Mouse (Mus musculus): Measurements from ENCODE around the gene Lyg1. TPM values are rescaled to one million over a fixed set of nuclear protein-coding genes. Genes with fewer than 3 reads are reported as not detected.

Lyg1 gene
- polyA plus RNA-seq, 1 experiment from 2014 or later: not detected

GRCm38 (mm10) chr1:37931806-37932205 lies 25.8 kb downstream of the Lyg1 start:
- DNase-seq (ENCODE audit: low spot score) (peak; percentile 15), ATAC-seq (replicated peaks; ENCODE audit: insufficient number of reproducible peaks, low FRiP score, low TSS enrichment, low read depth) (no peak)
- no peak overlapping the region for H3K9ac ChIP-seq (replicated peaks; ENCODE audit: low read length)
- no peaks in the 10 kb centered on the region for H3K4me1 ChIP-seq (ENCODE audit: control insufficient read depth, insufficient read depth, low read length)
- 11% methylated on average over 3 of the region's 3 CpGs for WGBS
- no peaks in the 10 kb centered on the region for H3K36me3 ChIP-seq (replicated peaks; ENCODE audit: control insufficient read depth, insufficient read depth, low read depth, low read length)
- no peak overlapping the region for H3K4me2 ChIP-seq (ENCODE audit: low read depth, low read length)
- H3K9me3 ChIP-seq (replicated peaks; ENCODE audit: control insufficient read depth, low read length): no peaks in the 10 kb centered on the region
- H3K4me3 ChIP-seq (ENCODE audit: low read depth, low read length): no peak overlapping the region
- H3K27ac ChIP-seq (replicated peaks; ENCODE audit: low read depth, low read length): no peak overlapping the region
- H3K27me3 ChIP-seq (ENCODE audit: control insufficient read depth, insufficient read depth, low read length): no peaks in the 10 kb centered on the region

DNA sequence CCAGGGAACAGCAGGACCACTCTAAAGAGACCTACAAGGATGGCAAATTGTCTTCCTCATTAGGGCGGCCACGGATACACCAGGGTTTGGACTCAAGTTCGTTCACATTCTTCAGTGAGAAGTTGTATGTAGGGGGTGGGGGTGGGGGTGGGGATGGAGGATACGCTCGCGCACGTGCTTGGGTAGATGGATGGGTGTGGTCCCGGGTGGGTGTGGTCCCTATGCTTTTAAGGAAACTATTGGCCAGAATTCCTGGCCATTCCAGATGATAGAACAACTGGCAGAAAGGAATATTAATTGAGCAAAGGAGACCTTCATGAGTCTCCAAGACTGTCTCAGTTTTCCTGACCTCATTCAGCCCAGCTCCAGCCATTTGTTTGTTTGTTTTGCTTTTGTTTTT lies 31.6 kb downstream of the Lyg1 start:
- H3K4me3 ChIP-seq (ENCODE audit: low read depth, low read length): no peak overlapping the region
- WGBS: 77% methylated on average over 8 of the region's 8 CpGs
- H3K4me2 ChIP-seq (ENCODE audit: low read depth, low read length): no peak overlapping the region
- H3K36me3 ChIP-seq (replicated peaks; ENCODE audit: control insufficient read depth, insufficient read depth, low read depth, low read length): no peaks in the 10 kb centered on the region
- ATAC-seq (replicated peaks; ENCODE audit: insufficient number of reproducible peaks, low FRiP score, low TSS enrichment, low read depth): no peak
- H3K27ac ChIP-seq (replicated peaks; ENCODE audit: low read depth, low read length): no peak overlapping the region
- DNase-seq (ENCODE audit: low spot score): no peak
- no peaks in the 10 kb centered on the region for H3K27me3 ChIP-seq (ENCODE audit: control insufficient read depth, insufficient read depth, low read length)
- no peaks in the 10 kb centered on the region for H3K9me3 ChIP-seq (replicated peaks; ENCODE audit: control insufficient read depth, low read length)
- H3K4me1 ChIP-seq (ENCODE audit: control insufficient read depth, insufficient read depth, low read length): no peaks in the 10 kb centered on the region
- H3K9ac ChIP-seq (replicated peaks; ENCODE audit: low read length): no peak overlapping the region

GRCm38 (mm10) chr1:37922536-37922935 lies 35.0 kb downstream of the Lyg1 start:
- Histone ChIP-seq H3K9me3 (replicated peaks; ENCODE audit: control insufficient read depth, low read length) (no peaks in the 10 kb centered on the region), H3K27ac (replicated peaks; ENCODE audit: low read depth, low read length) (no peak overlapping the region), H3K27me3 (ENCODE audit: control insufficient read depth, insufficient read depth, low read length) (no peaks in the 10 kb centered on the region), H3K4me3 (ENCODE audit: low read depth, low read length) (no peak overlapping the region), H3K9ac (replicated peaks; ENCODE audit: low read length) (no peak overlapping the region), H3K36me3 (replicated peaks; ENCODE audit: control insufficient read depth, insufficient read depth, low read depth, low read length) (no peaks in the 10 kb centered on the region), H3K4me2 (ENCODE audit: low read depth, low read length) (no peak overlapping the region), H3K4me1 (ENCODE audit: control insufficient read depth, insufficient read depth, low read length) (no peaks in the 10 kb centered on the region)
- 50% methylated on average over 8 of the region's 8 CpGs for WGBS
- DNase-seq (ENCODE audit: low spot score) (no peak), ATAC-seq (replicated peaks; ENCODE audit: insufficient number of reproducible peaks, low FRiP score, low TSS enrichment, low read depth) (no peak)

- WGBS: 85% methylated on average over 6 of the region's 6 CpGs
- DNase-seq (ENCODE audit: low spot score): no peak
- Histone ChIP-seq H3K36me3 (replicated peaks; ENCODE audit: control insufficient read depth, insufficient read depth, low read depth, low read length) (no peaks in the 10 kb centered on the region), H3K9me3 (replicated peaks; ENCODE audit: control insufficient read depth, low read length) (no peaks in the 10 kb centered on the region), H3K4me2 (ENCODE audit: low read depth, low read length) (no peak overlapping the region), H3K9ac (replicated peaks; ENCODE audit: low read length) (no peak overlapping the region), H3K27ac (replicated peaks; ENCODE audit: low read depth, low read length) (no peak overlapping the region), H3K4me3 (ENCODE audit: low read depth, low read length) (no peak overlapping the region), H3K27me3 (ENCODE audit: control insufficient read depth, insufficient read depth, low read length) (no peaks in the 10 kb centered on the region), H3K4me1 (ENCODE audit: control insufficient read depth, insufficient read depth, low read length) (no peaks in the 10 kb centered on the region)
- ATAC-seq (replicated peaks; ENCODE audit: insufficient number of reproducible peaks, low FRiP score, low TSS enrichment, low read depth): no peak
Observed at GRCm38 (mm10) chr1:37918096-37918495, 39.5 kb downstream of the Lyg1 start.

DNA sequence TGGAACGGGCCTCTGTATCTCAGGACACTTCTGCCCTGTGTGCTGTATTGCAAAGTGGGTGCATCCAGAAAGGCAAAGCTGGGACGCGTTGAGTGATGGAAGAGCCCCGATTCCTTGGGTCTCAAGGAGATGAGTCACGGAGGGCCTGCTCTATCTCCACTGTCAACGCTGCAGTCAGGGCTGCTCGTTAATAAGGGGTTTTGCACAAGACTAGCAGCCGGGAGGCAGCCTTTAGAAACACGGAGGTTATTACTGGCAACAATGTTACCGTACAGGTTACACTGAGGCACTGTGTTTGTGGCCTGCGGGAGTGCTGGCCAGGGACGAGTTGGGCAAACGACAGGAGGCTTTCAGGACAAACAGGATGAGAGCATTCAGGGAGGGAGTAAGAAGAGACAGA lies 39.9 kb downstream of the Lyg1 start:
- no peak for DNase-seq (ENCODE audit: low spot score)
- H3K27ac ChIP-seq (replicated peaks; ENCODE audit: low read depth, low read length): no peak overlapping the region
- H3K9ac ChIP-seq (replicated peaks; ENCODE audit: low read length): no peak overlapping the region
- H3K27me3 ChIP-seq (ENCODE audit: control insufficient read depth, insufficient read depth, low read length): no peaks in the 10 kb centered on the region
- H3K36me3 ChIP-seq (replicated peaks; ENCODE audit: control insufficient read depth, insufficient read depth, low read depth, low read length): no peaks in the 10 kb centered on the region
- ATAC-seq (replicated peaks; ENCODE audit: insufficient number of reproducible peaks, low FRiP score, low TSS enrichment, low read depth): no peak
- H3K4me3 ChIP-seq (ENCODE audit: low read depth, low read length): no peak overlapping the region
- 77% methylated on average over 13 of the region's 13 CpGs for WGBS
- H3K9me3 ChIP-seq (replicated peaks; ENCODE audit: control insufficient read depth, low read length): no peaks in the 10 kb centered on the region
- H3K4me1 ChIP-seq (ENCODE audit: control insufficient read depth, insufficient read depth, low read length): no peaks in the 10 kb centered on the region
- no peak overlapping the region for H3K4me2 ChIP-seq (ENCODE audit: low read depth, low read length)

- no peak for DNase-seq (ENCODE audit: low spot score)
- no peaks in the 10 kb centered on the region for H3K9me3 ChIP-seq (replicated peaks; ENCODE audit: control insufficient read depth, low read length)
- no peaks in the 10 kb centered on the region for H3K27me3 ChIP-seq (ENCODE audit: control insufficient read depth, insufficient read depth, low read length)
- no peaks in the 10 kb centered on the region for H3K4me1 ChIP-seq (ENCODE audit: control insufficient read depth, insufficient read depth, low read length)
- WGBS: 78% methylated on average over 5 of the region's 5 CpGs
- no peak for ATAC-seq (replicated peaks; ENCODE audit: insufficient number of reproducible peaks, low FRiP score, low TSS enrichment, low read depth)
- no peak within 1 kb of the TSS for H3K4me2 ChIP-seq (ENCODE audit: low read depth, low read length)
- no peak within 1 kb of the TSS for H3K9ac ChIP-seq (replicated peaks; ENCODE audit: low read length)
- H3K4me3 ChIP-seq (ENCODE audit: low read depth, low read length): no peak within 1 kb of the TSS
- no peak within 1 kb of the TSS for H3K27ac ChIP-seq (replicated peaks; ENCODE audit: low read depth, low read length)
- H3K36me3 ChIP-seq (replicated peaks; ENCODE audit: control insufficient read depth, insufficient read depth, low read depth, low read length): no peaks in the 10 kb centered on the region
Observed at GRCm38 (mm10) chr1:37916393-37916792, 41.2 kb downstream of the Lyg1 start, which contains the start of gene Lyg2. Gene Lyg2, minus strand, starts transcription at chr1:37916493.

GRCm38 (mm10) chr1:37912751-37913150 lies 44.8 kb downstream of the Lyg1 start:
- ATAC-seq (replicated peaks; ENCODE audit: insufficient number of reproducible peaks, low FRiP score, low TSS enrichment, low read depth): no peak
- no peak for DNase-seq (ENCODE audit: low spot score)
- no peaks in the 10 kb centered on the region for H3K4me1 ChIP-seq (ENCODE audit: control insufficient read depth, insufficient read depth, low read length)
- 80% methylated on average over 2 of the region's 2 CpGs for WGBS
- H3K36me3 ChIP-seq (replicated peaks; ENCODE audit: control insufficient read depth, insufficient read depth, low read depth, low read length): no peaks in the 10 kb centered on the region
- H3K4me3 ChIP-seq (ENCODE audit: low read depth, low read length): no peak overlapping the region
- H3K27ac ChIP-seq (replicated peaks; ENCODE audit: low read depth, low read length): no peak overlapping the region
- no peaks in the 10 kb centered on the region for H3K27me3 ChIP-seq (ENCODE audit: control insufficient read depth, insufficient read depth, low read length)
- no peaks in the 10 kb centered on the region for H3K9me3 ChIP-seq (replicated peaks; ENCODE audit: control insufficient read depth, low read length)
- no peak overlapping the region for H3K4me2 ChIP-seq (ENCODE audit: low read depth, low read length)
- H3K9ac ChIP-seq (replicated peaks; ENCODE audit: low read length): no peak overlapping the region

- DNase-seq (ENCODE audit: low spot score) (peak; percentile 43), ATAC-seq (replicated peaks; ENCODE audit: insufficient number of reproducible peaks, low FRiP score, low TSS enrichment, low read depth) (no peak)
Observed at GRCm38 (mm10) chr1:37903178-37903577, 54.4 kb downstream of the Lyg1 start.

More at GRCm38 (mm10) chr1:37903178-37903577, 54.4 kb downstream of the Lyg1 start:
- 43% methylated on average over 6 of the region's 6 CpGs for WGBS
- Histone ChIP-seq H3K27ac (replicated peaks; ENCODE audit: low read depth, low read length) (no peak overlapping the region), H3K27me3 (ENCODE audit: control insufficient read depth, insufficient read depth, low read length) (no peaks in the 10 kb centered on the region), H3K4me3 (ENCODE audit: low read depth, low read length) (no peak overlapping the region), H3K4me2 (ENCODE audit: low read depth, low read length) (no peak overlapping the region), H3K9me3 (replicated peaks; ENCODE audit: control insufficient read depth, low read length) (no peaks in the 10 kb centered on the region), H3K36me3 (replicated peaks; ENCODE audit: control insufficient read depth, insufficient read depth, low read depth, low read length) (peaks cover under 1% of the 10 kb centered on the region), H3K9ac (replicated peaks; ENCODE audit: low read length) (no peak overlapping the region), H3K4me1 (ENCODE audit: control insufficient read depth, insufficient read depth, low read length) (no peaks in the 10 kb centered on the region)

All from embryonic facial prominence, embryonic 11.5 days (tissue).